Mouse (Mus musculus) embryonic facial prominence, embryonic 14.5 days (tissue): ENCODE results near the gene Zfp874b. TPM values are rescaled to one million over a fixed set of nuclear protein-coding genes. Genes with fewer than 3 reads are reported as not detected.

ENCODE experiments used
- ATAC-seq: fragments of 200-750 bp; cut with Nextera tagmentation; 2 replicates; pipeline ENCODE4 v1.8.0; 2017; ENCODE audit warnings: low read depth, moderate number of reproducible peaks, moderate TSS enrichment
- DNase-seq: peaks from one replicate; pipeline ENCODE4 v3.0.0-alpha.2; 2015; ENCODE audit warnings: low spot score
- H3K27ac ChIP-seq: fragments of 300-500 bp; sonication (generic); replicated peaks from 2 replicates; pipeline ENCODE4 v1.5.1; 2014; ENCODE audit warnings: low read depth, mild to moderate bottlenecking, low read length, moderate library complexity
- H3K27me3 ChIP-seq: fragments of 300-500 bp; sonication (generic); replicated peaks from 2 replicates; pipeline ENCODE4 v1.6.1; 2014; ENCODE audit warnings: low read length; ENCODE audit not compliant: control insufficient read depth, insufficient read depth
- H3K36me3 ChIP-seq: fragments of 300-500 bp; sonication (generic); 2 replicates; pipeline ENCODE4 v1.6.1; 2014; ENCODE audit warnings: low read length, mixed read lengths; ENCODE audit not compliant: control insufficient read depth, insufficient read depth
- H3K4me1 ChIP-seq: fragments of 300-500 bp; sonication (generic); 2 replicates; pipeline ENCODE4 v1.6.1; 2014; ENCODE audit warnings: antibody characterized with exemption, low read length; ENCODE audit not compliant: control insufficient read depth, insufficient read depth
- H3K4me2 ChIP-seq: fragments of 300-500 bp; sonication (generic); 2 replicates; pipeline ENCODE4 v1.6.1; 2014; ENCODE audit warnings: low read depth, mild to moderate bottlenecking, low read length, moderate library complexity, mixed read lengths
- H3K4me3 ChIP-seq: fragments of 300-500 bp; sonication (generic); 2 replicates; pipeline ENCODE4 v1.5.1; 2014; ENCODE audit warnings: low read depth, mild to moderate bottlenecking, low read length
- H3K9ac ChIP-seq: fragments of 300-500 bp; sonication (generic); 2 replicates; pipeline ENCODE4 v1.6.1; 2014; ENCODE audit warnings: low read depth, mild to moderate bottlenecking, low read length, moderate library complexity, mixed read lengths
- H3K9me3 ChIP-seq: fragments of 300-500 bp; sonication (generic); 2 replicates; pipeline ENCODE4 v1.6.1; 2016; ENCODE audit warnings: low read length; ENCODE audit not compliant: control insufficient read depth
- WGBS: fragments of 180-500 bp; shearing (Covaris S2); extraction: QIAGEN DNeasy Blood & Tissue Kit; methylation state at CpG from one replicate; pipeline ENCODE4 v1.1.7; 2014; 5-methylcytosine and 5-hydroxymethylcytosine counted together
- polyA plus RNA-seq: library from polyadenylated mRNA; unstranded; fragments of >200 nt; fragmentation: Nextera tagmentation; extraction: Ambion mirVana; gene quantifications from 2 replicates; pipeline ENCODE4 v1.2.1, GENCODE M21; 2014

The Zfp874b gene
- polyA plus RNA-seq: 2.5 and 3.1 TPM in 2 replicates

- Histone ChIP-seq H3K9ac (peak within 1 kb of the TSS; percentile 60), H3K9me3 (0 out of 2 replicates have a peak, but pooled peaks cover 5% of the 10 kb centered on the region), H3K27me3 (no peaks in the 10 kb centered on the region), H3K36me3 (peaks cover 16% of the 10 kb centered on the region), H3K4me2 (peak within 1 kb of the TSS; percentile 57), H3K27ac (no peak within 1 kb of the TSS), H3K4me1 (no peaks in the 10 kb centered on the region), H3K4me3 (peak within 1 kb of the TSS; percentile 53)
- peak; percentile 96 for ATAC-seq
- DNase-seq: peak; percentile 96
- WGBS: 4% methylated on average over 20 of the region's 20 CpGs
These were observed at the start of gene Zfp874b for GRCm38 (mm10) chr13:67483625-67484423. TSS of gene Zfp874b (minus strand) at chr13:67484258.

- WGBS: 85% methylated on average over 3 of the region's 3 CpGs
- H3K36me3 ChIP-seq: no peaks in the 10 kb centered on the region
- H3K27me3 ChIP-seq: no peaks in the 10 kb centered on the region
These were observed 43.1 kb upstream of the Zfp874b start for GRCm38 (mm10) chr13:67527049-67527730.

GRCm38 (mm10) chr13:67525753-67526410 lies 41.8 kb upstream of the Zfp874b start, which contains the start of the genes Gm26965 and Zfp87:
TSS of gene Gm26965 (minus strand) at chr13:67526151.
TSS of gene Zfp87 (minus strand) at chr13:67526177.
- 0% methylated on average over 27 of the region's 27 CpGs for WGBS
- H3K27ac ChIP-seq: peak within 1 kb of the TSS; percentile 68; the same call in 1 of the 2 replicates

More at GRCm38 (mm10) chr13:67527049-67527730, 43.1 kb upstream of the Zfp874b start:
- H3K27ac ChIP-seq: no peak overlapping the region
- H3K4me3 ChIP-seq: no peak overlapping the region
- no peak overlapping the region for H3K9ac ChIP-seq
- peaks cover 13% of the 10 kb centered on the region for H3K4me1 ChIP-seq
- H3K4me2 ChIP-seq: no peak overlapping the region
- ATAC-seq (no peak), DNase-seq (no peak)
- no peaks in the 10 kb centered on the region for H3K9me3 ChIP-seq

GRCm38 (mm10) chr13:67500908-67501307 lies 16.9 kb upstream of the Zfp874b start:
- H3K4me3 ChIP-seq: no peak overlapping the region
- H3K9ac ChIP-seq: no peak overlapping the region
- WGBS: 83% methylated on average over 1 of the region's 1 CpGs
- H3K27me3 ChIP-seq: no peaks in the 10 kb centered on the region
- H3K9me3 ChIP-seq: 0 out of 2 replicates have a peak, but pooled peaks cover 1% of the 10 kb centered on the region
- 0 out of 2 replicates have a peak, but pooled peaks cover 6% of the 10 kb centered on the region for H3K36me3 ChIP-seq
- no peak for DNase-seq
- no peak overlapping the region for H3K4me2 ChIP-seq
- no peak overlapping the region for H3K27ac ChIP-seq
- no peak for ATAC-seq
- H3K4me1 ChIP-seq: no peaks in the 10 kb centered on the region

More at GRCm38 (mm10) chr13:67525753-67526410, 41.8 kb upstream of the Zfp874b start, which contains the start of the genes Gm26965 and Zfp87:
- no peaks in the 10 kb centered on the region for H3K9me3 ChIP-seq
- peak within 1 kb of the TSS; percentile 83 for H3K4me2 ChIP-seq
- peak; percentile 99 for ATAC-seq
- H3K27me3 ChIP-seq: no peaks in the 10 kb centered on the region
- H3K9ac ChIP-seq: peak within 1 kb of the TSS; percentile 87
- peaks cover 13% of the 10 kb centered on the region for H3K4me1 ChIP-seq
- H3K36me3 ChIP-seq: peaks cover 9% of the 10 kb centered on the region
- H3K4me3 ChIP-seq: peak within 1 kb of the TSS; percentile 90
- peak; percentile 98 for DNase-seq

- Histone ChIP-seq H3K4me1 (no peaks in the 10 kb centered on the region), H3K36me3 (peaks cover 13% of the 10 kb centered on the region), H3K4me2 (peak within 1 kb of the TSS; percentile 82), H3K9me3 (0 out of 2 replicates have a peak, but pooled peaks cover 6% of the 10 kb centered on the region), H3K27ac (peak within 1 kb of the TSS; percentile 61), H3K4me3 (peak within 1 kb of the TSS; percentile 81), H3K27me3 (no peaks in the 10 kb centered on the region), H3K9ac (peak within 1 kb of the TSS; percentile 80)
- WGBS: under 1% methylated on average over 22 of the region's 22 CpGs
- ATAC-seq (peak; percentile 98), DNase-seq (peak; percentile 95)
These were observed 16.1 kb upstream of the Zfp874b start, which contains the start of gene Zfp58 for GRCm38 (mm10) chr13:67500084-67500719. TSS of gene Zfp58 (minus strand) at chr13:67500555.

GRCm38 (mm10) chr13:67495631-67496030 lies 11.6 kb upstream of the Zfp874b start:
- Histone ChIP-seq H3K4me2 (no peak overlapping the region), H3K9me3 (peaks cover 44% of the 10 kb centered on the region), H3K36me3 (peaks cover 57% of the 10 kb centered on the region), H3K27me3 (no peaks in the 10 kb centered on the region), H3K4me3 (no peak overlapping the region), H3K9ac (no peak overlapping the region), H3K27ac (no peak overlapping the region), H3K4me1 (no peaks in the 10 kb centered on the region)
- DNase-seq: no peak
- ATAC-seq: no peak
- WGBS: 97% methylated on average over 1 of the region's 1 CpGs

GRCm38 (mm10) chr13:67484424-67484811 lies 360 bp upstream of the Zfp874b start:
- ATAC-seq: peak; percentile 54
- Histone ChIP-seq H3K4me3 (peak overlapping the region; percentile 53), H3K36me3 (peaks cover 20% of the 10 kb centered on the region), H3K4me1 (no peaks in the 10 kb centered on the region), H3K9ac (peak overlapping the region; percentile 60; the same call in 1 of the 2 replicates), H3K27me3 (no peaks in the 10 kb centered on the region), H3K27ac (no peak overlapping the region), H3K9me3 (0 out of 2 replicates have a peak, but pooled peaks cover 5% of the 10 kb centered on the region), H3K4me2 (peak overlapping the region; percentile 57)
- 42% methylated on average over 8 of the region's 8 CpGs for WGBS
- DNase-seq: no peak
